Mouse (Mus musculus) stomach, embryonic 16.5 days (tissue): ENCODE measurements around the gene Birc7. TPM values are rescaled to one million over a fixed set of nuclear protein-coding genes. Genes with fewer than 3 reads are reported as not detected.

Experiments used
- ATAC-seq: fragments of 200-750 bp; cut with Nextera tagmentation; 2 replicates; pipeline ENCODE4 v1.8.0; 2017; ENCODE audit warnings: moderate number of reproducible peaks, moderate TSS enrichment; ENCODE audit not compliant: insufficient read depth, low FRiP score
- H3K27ac ChIP-seq: fragments of 300-500 bp; sonication (generic); 2 replicates; pipeline ENCODE4 v1.5.1; 2014; ENCODE audit warnings: low read length
- H3K27me3 ChIP-seq: fragments of 300-500 bp; sonication (generic); 2 replicates; pipeline ENCODE4 v1.6.1; 2014; ENCODE audit warnings: low read length, control low read depth, mixed read lengths; ENCODE audit not compliant: control insufficient read depth, insufficient read depth
- H3K36me3 ChIP-seq: fragments of 300-500 bp; sonication (generic); 2 replicates; pipeline ENCODE4 v1.6.1; 2014; ENCODE audit warnings: low read length; ENCODE audit not compliant: control insufficient read depth, insufficient read depth
- H3K4me1 ChIP-seq: fragments of 300-500 bp; sonication (generic); 2 replicates; pipeline ENCODE4 v1.6.1; 2014; ENCODE audit warnings: low read length, control low read depth, mixed read lengths; ENCODE audit not compliant: control insufficient read depth, insufficient read depth
- H3K4me2 ChIP-seq: fragments of 300-500 bp; sonication (generic); 2 replicates; pipeline ENCODE4 v1.6.1; 2014; ENCODE audit warnings: low read depth, low read length, mixed read lengths
- H3K4me3 ChIP-seq: fragments of 300-500 bp; sonication (generic); replicated peaks from 2 replicates; pipeline ENCODE4 v1.5.1; 2014; ENCODE audit warnings: mild to moderate bottlenecking, low read length
- H3K9ac ChIP-seq: fragments of 300-500 bp; sonication (generic); 2 replicates; pipeline ENCODE4 v1.6.1; 2014; ENCODE audit warnings: low read length
- H3K9me3 ChIP-seq: fragments of 300-500 bp; sonication (generic); replicated peaks from 2 replicates; pipeline ENCODE4 v1.6.1; 2016; ENCODE audit warnings: low read length, control low read depth; ENCODE audit not compliant: control insufficient read depth
- WGBS: fragments of 180-500 bp; shearing (Covaris S2); extraction: QIAGEN DNeasy Blood & Tissue Kit; methylation state at CpG from one replicate; pipeline ENCODE4 v1.1.7; 2014; 5-methylcytosine and 5-hydroxymethylcytosine counted together
- polyA plus RNA-seq: library from polyadenylated mRNA; unstranded; fragments of >200 nt; fragmentation: Nextera tagmentation; extraction: Ambion mirVana; gene quantifications from 2 replicates; pipeline ENCODE4 v1.2.1, GENCODE M21; 2015

The Birc7 gene
- polyA plus RNA-seq, 1 experiment from 2014 or later, result not detected

DNA sequence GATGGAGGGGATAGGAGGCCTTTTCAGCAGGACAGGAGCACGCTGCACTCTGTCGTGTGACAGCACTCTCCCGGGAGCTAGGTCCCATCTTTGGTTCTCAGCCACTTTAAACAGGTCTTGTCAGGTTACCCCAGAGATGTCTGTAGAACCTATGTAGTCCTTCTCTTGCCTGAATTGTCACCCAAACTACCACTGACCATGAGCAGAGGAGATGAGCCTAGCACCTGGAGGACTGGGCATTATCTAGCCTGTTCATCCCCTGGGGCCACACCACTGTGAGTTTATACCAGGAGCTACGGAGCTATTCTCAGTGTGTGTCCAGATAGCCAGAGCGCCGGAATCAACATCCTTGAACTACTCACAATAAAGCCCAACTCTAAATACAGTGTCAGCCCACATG lies 31.0 kb upstream of the Birc7 start:
- Histone ChIP-seq H3K36me3 (no peaks in the 10 kb centered on the region), H3K9ac (no peak overlapping the region), H3K4me2 (no peak overlapping the region), H3K27me3 (peaks cover 40% of the 10 kb centered on the region), H3K4me3 (no peak overlapping the region), H3K4me1 (peaks cover 15% of the 10 kb centered on the region), H3K27ac (no peak overlapping the region), H3K9me3 (no peaks in the 10 kb centered on the region)
- 80% methylated on average over 6 of the region's 6 CpGs for WGBS
- no peak for ATAC-seq

DNA sequence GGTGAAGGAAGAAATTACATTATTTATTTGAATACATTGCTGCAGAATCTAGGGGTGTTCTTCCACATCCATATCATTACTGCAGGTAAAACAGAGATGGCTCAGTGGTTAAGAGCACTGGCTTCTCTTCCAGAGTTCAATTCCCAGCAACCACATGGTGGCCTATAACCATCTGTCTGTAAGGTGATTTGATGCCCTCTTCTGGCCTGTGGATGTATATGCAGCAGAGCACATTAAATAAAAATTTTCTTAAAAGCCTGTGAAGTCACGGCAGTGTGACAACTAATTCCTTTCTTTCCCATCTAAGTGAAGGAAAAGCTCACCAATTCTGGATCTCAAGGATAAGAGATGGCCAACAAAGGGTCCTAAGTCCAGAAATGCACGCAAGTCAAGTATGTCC lies 26.7 kb upstream of the Birc7 start:
- ATAC-seq, result no peak

DNA sequence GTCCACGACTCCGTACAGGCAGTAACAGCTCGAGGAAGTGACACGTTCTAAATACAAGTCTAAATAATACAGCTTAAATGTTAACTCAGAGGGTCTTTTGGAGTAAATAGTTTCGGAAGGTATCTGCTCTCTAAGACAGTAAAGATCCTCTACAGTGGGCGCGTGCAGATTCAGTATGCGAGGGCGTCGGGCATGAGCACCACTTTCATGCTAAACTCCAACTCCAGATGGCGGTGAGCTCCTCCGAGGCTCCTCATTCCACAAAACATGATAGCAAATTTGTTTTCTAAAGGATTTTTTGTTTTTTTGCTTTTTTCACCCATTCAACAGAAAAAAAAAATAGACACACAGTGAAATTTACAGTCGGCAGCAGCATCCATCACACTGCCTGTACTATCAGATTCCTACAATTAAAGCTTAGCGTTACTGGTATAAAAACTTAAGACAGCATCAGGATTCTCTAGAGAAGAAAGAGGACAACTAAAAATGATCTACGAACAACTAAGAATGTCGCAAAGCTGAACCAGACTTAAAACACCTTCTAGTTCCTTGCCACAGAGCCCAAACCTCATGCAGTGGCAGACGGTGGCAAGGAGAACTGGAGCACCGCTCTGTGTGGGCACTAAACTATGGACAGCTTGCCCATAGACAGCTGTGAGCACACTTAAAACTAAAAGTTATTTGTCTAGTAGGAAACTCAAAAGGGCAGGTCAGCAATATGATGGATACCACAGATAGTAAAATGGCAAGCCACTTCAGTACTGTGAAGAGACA lies 24.2 kb upstream of the Birc7 start:
- peaks cover 8% of the 10 kb centered on the region; the same call in 1 of the 2 replicates for H3K36me3 ChIP-seq
- no peaks in the 10 kb centered on the region for H3K27me3 ChIP-seq
- H3K9me3 ChIP-seq, result no peaks in the 10 kb centered on the region
- H3K4me1 ChIP-seq, result no peaks in the 10 kb centered on the region
- H3K4me3 ChIP-seq, result no peak overlapping the region
- H3K4me2 ChIP-seq, result no peak overlapping the region
- H3K27ac ChIP-seq, result no peak overlapping the region
- WGBS, result 92% methylated on average over 18 of the region's 18 CpGs
- ATAC-seq, result no peak
- H3K9ac ChIP-seq, result no peak overlapping the region

More for the DNA sequence above, 26.7 kb upstream of the Birc7 start:
- H3K36me3 ChIP-seq, result peaks cover 8% of the 10 kb centered on the region; the same call in 1 of the 2 replicates
- no peaks in the 10 kb centered on the region for H3K9me3 ChIP-seq
- no peak overlapping the region for H3K4me3 ChIP-seq
- H3K27ac ChIP-seq, result no peak overlapping the region
- H3K9ac ChIP-seq, result no peak overlapping the region
- no peaks in the 10 kb centered on the region for H3K4me1 ChIP-seq
- 43% methylated on average over 2 of the region's 2 CpGs for whole genome bisulfite sequencing
- 0 out of 2 replicates have a peak, but pooled peaks cover 2% of the 10 kb centered on the region for H3K27me3 ChIP-seq
- no peak overlapping the region for H3K4me2 ChIP-seq

DNA sequence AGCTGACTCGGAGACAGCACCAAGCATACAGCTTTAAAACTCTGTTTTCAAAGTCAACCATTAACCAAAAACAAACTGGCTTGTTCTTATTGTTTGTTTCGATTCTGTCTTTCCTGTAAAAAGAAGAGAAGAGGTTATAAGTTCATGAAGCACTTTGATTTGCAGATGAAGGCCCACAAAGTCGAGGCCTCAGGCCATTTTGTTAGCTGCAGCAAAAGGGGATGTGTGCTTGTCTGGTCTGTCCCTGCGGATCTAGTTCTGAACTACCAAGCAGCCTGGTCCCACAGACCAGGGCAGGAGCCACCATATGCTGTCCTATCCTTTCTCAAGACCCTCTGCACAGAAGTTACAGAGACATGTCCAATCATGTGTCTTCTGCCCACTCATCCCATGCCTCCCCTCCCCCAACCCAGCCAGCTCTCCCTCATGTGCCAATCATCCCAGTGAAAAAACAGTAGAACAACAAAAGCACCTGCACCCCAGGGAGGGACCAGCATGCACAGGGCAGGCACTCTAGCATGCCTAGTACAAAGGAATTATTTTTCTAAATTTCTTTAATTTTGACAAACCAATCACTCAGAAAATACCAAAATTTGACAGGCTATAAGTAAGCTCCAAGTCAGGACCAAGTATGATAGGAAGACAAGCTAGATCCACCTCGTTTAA lies 23.1 kb upstream of the Birc7 start:
- WGBS, result 60% methylated on average over 5 of the region's 5 CpGs
- Histone ChIP-seq H3K4me1 (no peaks in the 10 kb centered on the region), H3K4me2 (no peak overlapping the region), H3K9me3 (no peaks in the 10 kb centered on the region), H3K27me3 (no peaks in the 10 kb centered on the region), H3K9ac (no peak overlapping the region), H3K4me3 (no peak overlapping the region), H3K27ac (no peak overlapping the region), H3K36me3 (peaks cover 16% of the 10 kb centered on the region)
- ATAC-seq, result no peak

DNA sequence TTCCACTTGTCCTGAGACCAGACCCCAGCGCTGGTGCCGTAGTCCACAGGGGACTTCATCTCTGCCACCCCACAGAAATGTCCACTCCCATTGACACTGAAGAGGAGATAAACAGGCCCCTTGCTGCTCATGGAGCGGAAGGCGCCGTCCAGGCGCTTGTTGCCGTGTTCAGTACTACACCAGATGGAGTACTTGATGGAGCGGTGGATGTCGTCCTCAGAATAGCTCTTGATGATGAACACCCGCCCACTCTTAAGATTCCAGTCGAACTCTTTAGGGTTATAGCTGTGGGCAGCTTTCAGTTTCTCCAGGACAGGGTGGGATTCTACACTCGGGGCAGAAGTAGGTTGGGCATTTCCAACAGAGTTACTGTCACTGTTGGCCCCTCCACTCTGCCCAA lies 17.9 kb upstream of the Birc7 start:
- 94% methylated on average over 12 of the region's 12 CpGs for WGBS
- ATAC-seq, result no peak
- Histone ChIP-seq H3K4me1 (peaks cover 6% of the 10 kb centered on the region), H3K9me3 (no peaks in the 10 kb centered on the region), H3K4me2 (no peak overlapping the region), H3K27me3 (no peaks in the 10 kb centered on the region), H3K36me3 (peaks cover 33% of the 10 kb centered on the region), H3K4me3 (no peak overlapping the region), H3K27ac (no peak overlapping the region), H3K9ac (no peak overlapping the region)

DNA sequence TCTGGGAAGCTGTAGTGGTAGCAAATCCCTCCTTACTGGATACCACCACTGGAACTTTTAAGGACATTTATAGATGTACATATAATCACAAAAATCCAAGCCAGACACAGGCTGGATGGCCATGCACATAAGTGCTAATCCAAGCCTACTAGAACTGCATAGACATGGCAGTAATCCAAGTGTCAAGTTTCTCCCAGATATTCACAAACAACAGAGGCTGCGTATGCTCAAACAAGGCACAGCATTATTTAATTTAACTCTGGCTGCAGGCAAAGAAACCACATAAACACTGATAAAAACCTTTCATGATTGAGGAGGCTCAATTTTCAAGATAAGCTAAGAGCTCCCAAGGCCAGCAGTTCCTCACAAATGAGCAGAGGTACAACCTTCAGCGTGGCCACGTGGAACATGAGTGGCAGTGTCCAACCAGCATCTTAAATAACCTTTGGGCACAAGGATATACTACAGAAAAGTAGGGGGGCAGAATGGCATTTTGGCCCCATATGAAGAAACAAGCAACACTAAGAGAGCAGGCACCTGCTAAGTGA lies 12.9 kb upstream of the Birc7 start:
- no peak overlapping the region for H3K4me2 ChIP-seq
- H3K36me3 ChIP-seq, result peaks cover 32% of the 10 kb centered on the region

DNA sequence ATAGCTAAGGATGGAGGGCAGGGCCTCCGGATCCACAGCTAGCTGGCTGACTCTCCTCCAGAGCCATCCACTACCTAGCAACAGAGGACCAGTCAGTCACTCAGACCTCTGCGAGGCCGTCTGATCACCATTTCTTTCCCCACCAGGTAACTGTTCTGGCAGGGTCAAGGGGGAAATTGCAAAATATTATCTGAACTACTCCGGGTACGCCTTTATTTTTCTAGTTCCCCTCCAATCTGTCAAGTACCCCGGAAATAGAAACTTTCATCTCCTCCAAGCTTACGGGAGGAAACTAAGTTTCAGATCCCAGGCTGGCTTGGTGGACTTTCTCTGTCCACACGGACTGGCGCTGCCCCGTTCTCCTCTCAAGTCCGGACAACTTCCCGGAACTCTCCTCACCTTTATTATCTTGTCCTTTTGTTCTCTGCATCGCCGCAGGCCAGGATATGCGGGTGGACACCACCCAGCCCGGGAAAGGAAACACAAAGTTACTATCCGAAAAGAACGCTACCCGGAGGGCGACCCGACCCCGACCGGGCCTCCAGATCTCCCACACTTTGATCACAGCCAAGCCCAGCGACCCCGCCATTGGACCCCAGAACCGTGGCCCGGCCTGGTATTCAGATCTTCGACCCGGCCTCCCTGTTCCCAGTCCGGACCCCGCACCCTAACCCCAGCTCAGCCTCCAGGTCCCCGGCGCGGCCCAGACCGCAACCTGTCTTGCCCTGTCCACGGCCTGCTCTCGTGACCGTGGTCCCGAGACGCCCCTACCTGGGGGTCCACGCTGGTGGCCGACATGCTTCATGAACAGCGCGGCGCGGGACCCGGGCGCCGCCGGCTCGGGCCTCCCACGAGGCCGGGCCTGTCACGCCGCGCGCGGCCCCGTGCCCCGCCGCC lies 8.7 kb upstream of the Birc7 start:
- H3K36me3 ChIP-seq, result peaks cover 10% of the 10 kb centered on the region
- H3K4me1 ChIP-seq, result peaks cover 24% of the 10 kb centered on the region
- H3K4me2 ChIP-seq, result peak overlapping the region; percentile 88
- no peaks in the 10 kb centered on the region for H3K9me3 ChIP-seq
- under 1% methylated on average over 61 of the region's 61 CpGs for WGBS
- H3K4me3 ChIP-seq, result peak overlapping the region; percentile 100
- peak; percentile 27; the same call in 1 of the 2 replicates for ATAC-seq
- H3K9ac ChIP-seq, result peak overlapping the region; percentile 100
- H3K27ac ChIP-seq, result peak overlapping the region; percentile 72
- H3K27me3 ChIP-seq, result no peaks in the 10 kb centered on the region

More for the DNA sequence above, 12.9 kb upstream of the Birc7 start:
- 51% methylated on average over 3 of the region's 3 CpGs for WGBS
- no peak for ATAC-seq
- H3K27me3 ChIP-seq, result no peaks in the 10 kb centered on the region
- no peak overlapping the region for H3K9ac ChIP-seq
- H3K4me1 ChIP-seq, result peaks cover 19% of the 10 kb centered on the region
- no peak overlapping the region for H3K4me3 ChIP-seq
- H3K27ac ChIP-seq, result no peak overlapping the region
- no peaks in the 10 kb centered on the region for H3K9me3 ChIP-seq

DNA sequence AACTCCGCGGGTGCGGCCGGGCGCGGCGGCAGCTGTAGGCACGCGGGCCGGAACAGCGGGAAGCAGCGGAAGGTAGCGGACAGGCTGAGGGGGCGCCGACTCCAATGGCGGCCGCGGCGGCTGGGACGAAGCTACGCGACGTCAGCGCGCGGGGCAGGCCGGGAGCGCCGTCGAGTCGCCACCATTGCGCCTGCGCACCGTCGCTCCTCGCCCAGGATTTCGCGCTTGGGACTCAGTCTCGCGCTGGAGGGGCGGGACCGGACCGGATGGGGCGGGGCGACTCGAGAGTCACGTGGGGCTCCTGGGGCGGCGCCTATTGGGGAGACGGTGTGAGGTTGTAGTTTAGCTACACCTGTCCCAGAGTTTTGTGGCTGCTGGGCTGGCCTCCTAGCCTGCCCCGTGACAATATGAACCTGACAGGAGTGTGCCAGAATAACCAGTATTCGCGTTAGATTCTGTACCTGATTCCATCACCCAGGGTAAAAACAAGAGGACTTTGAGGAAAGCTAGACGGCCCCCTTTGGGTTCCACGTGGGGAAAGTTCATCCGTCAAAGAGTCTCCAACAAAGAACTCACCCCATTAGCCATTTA lies 7.9 kb upstream of the Birc7 start, which contains the start of gene Ythdf1:
Gene Ythdf1, minus strand, starts transcription at position 140 of the 591 bp plus-strand sequence.
- H3K27ac ChIP-seq, result peak within 1 kb of the TSS; percentile 72
- H3K4me1 ChIP-seq, result peaks cover 18% of the 10 kb centered on the region
- H3K9me3 ChIP-seq, result no peaks in the 10 kb centered on the region
- peaks cover 10% of the 10 kb centered on the region for H3K36me3 ChIP-seq
- WGBS, result under 1% methylated on average over 51 of the region's 56 CpGs
- H3K9ac ChIP-seq, result peak within 1 kb of the TSS; percentile 100
- peak; percentile 95 for ATAC-seq
- no peaks in the 10 kb centered on the region for H3K27me3 ChIP-seq
- H3K4me2 ChIP-seq, result peak within 1 kb of the TSS; percentile 88
- H3K4me3 ChIP-seq, result peak within 1 kb of the TSS; percentile 100
